ENCODE assay signal across 27 mouse cellular contexts in genomic region chr11:103896966-103897750, GRCm38 (mm10). TPM values are rescaled to one million over a fixed set of nuclear protein-coding genes. Genes with fewer than 3 reads are reported as not detected.
DNase-seq lines count a peak whose midpoint lies in the region; ATAC-seq and TF ChIP-seq lines count a peak whose summit lies in the region.
"Had no signal": no experiment of that assay in that cellular context is flagged by ENCODE, and none has a peak within 500 bp of the region (broad histone marks: within the 10 kb centered on the region; RNA-seq: fewer than 3 reads in every experiment).

No protein-coding gene starts in this region.

- no peaks in the 10 kb centered on the region for H3K36me3 ChIP-seq in midbrain, embryonic 11.5 days (ENCODE audit: control insufficient read depth, insufficient read depth, low read length)
- H3K36me3 ChIP-seq in midbrain, embryonic 14.5 days (ENCODE audit: control insufficient read depth, insufficient read depth, low read length): peaks cover 12% of the 10 kb centered on the region
- H3K36me3 ChIP-seq in lung, postnatal 0 days (ENCODE audit: insufficient read depth, low read length): no peaks in the 10 kb centered on the region
- H3K36me3 ChIP-seq: embryonic facial prominence, embryonic 15.5 days; liver, embryonic 15.5 days had no signal

- no peak overlapping the region for H3K27ac ChIP-seq in midbrain, embryonic 11.5 days (ENCODE audit: low read depth, low read length)
- no peak overlapping the region for H3K27ac ChIP-seq in midbrain, embryonic 14.5 days (replicated peaks; ENCODE audit: low read depth, low read length)
- H3K27ac ChIP-seq in embryonic fibroblast, embryonic 13.5 days (ENCODE audit: insufficient read depth, low read length): peak overlapping the region; percentile 79
- H3K27ac ChIP-seq in lung, postnatal 0 days (ENCODE audit: low read length): no peak overlapping the region
- H3K27ac ChIP-seq: embryonic facial prominence, embryonic 10.5 days; embryonic facial prominence, embryonic 15.5 days; hindbrain, embryonic 14.5 days; kidney, embryonic 15.5 days; liver, embryonic 15.5 days; midbrain, embryonic 13.5 days had no signal

- TF ChIP-seq CTCF in embryonic fibroblast, embryonic 13.5 days (IDR thresholded peaks at IDR 0.05; ENCODE audit: borderline replicate concordance, insufficient read depth, low read length): no peak
- no peak for TF ChIP-seq CTCF in lung, postnatal 0 days (IDR thresholded peaks at IDR 0.05)

- no peak overlapping the region for H3K4me3 ChIP-seq in midbrain, embryonic 11.5 days (ENCODE audit: low read depth, low read length)
- H3K4me3 ChIP-seq in midbrain, embryonic 14.5 days (replicated peaks; ENCODE audit: low read depth, low read length): no peak overlapping the region
- H3K4me3 ChIP-seq in embryonic fibroblast, embryonic 13.5 days (ENCODE audit: insufficient read depth, low read length): no peak overlapping the region
- no peak overlapping the region for H3K4me3 ChIP-seq in lung, postnatal 0 days (ENCODE audit: low read depth, low read length)
- H3K4me3 ChIP-seq: embryonic facial prominence, embryonic 10.5 days; embryonic facial prominence, embryonic 15.5 days; heart, embryonic 12.5 days; kidney, embryonic 15.5 days; liver, embryonic 15.5 days; megakaryocyte, embryonic 14.5 days; midbrain, embryonic 13.5 days had no signal

- no peak overlapping the region for H3K9ac ChIP-seq in midbrain, embryonic 11.5 days (ENCODE audit: low read length)
- no peak overlapping the region for H3K9ac ChIP-seq in midbrain, embryonic 14.5 days (replicated peaks; ENCODE audit: low read length)
- H3K9ac ChIP-seq in lung, postnatal 0 days (replicated peaks; ENCODE audit: low read depth): no peak overlapping the region
- H3K9ac ChIP-seq: embryonic facial prominence, embryonic 15.5 days; heart, embryonic 12.5 days; hindbrain, embryonic 14.5 days; kidney, embryonic 15.5 days; liver, embryonic 15.5 days; lung, embryonic 14.5 days; midbrain, embryonic 13.5 days had no signal

- no peaks in the 10 kb centered on the region for H3K9me3 ChIP-seq in midbrain, embryonic 11.5 days (ENCODE audit: control insufficient read depth, low read length)
- H3K9me3 ChIP-seq in midbrain, embryonic 14.5 days (ENCODE audit: control insufficient read depth, low read length): no peaks in the 10 kb centered on the region
- no peaks in the 10 kb centered on the region for H3K9me3 ChIP-seq in lung, postnatal 0 days (ENCODE audit: low read length)
- H3K9me3 ChIP-seq: embryonic facial prominence, embryonic 10.5 days; embryonic facial prominence, embryonic 15.5 days; G1E; heart, embryonic 12.5 days; kidney, embryonic 15.5 days; liver, embryonic 15.5 days; megakaryocyte, embryonic 14.5 days; midbrain, embryonic 13.5 days had no signal

- H3K4me1 ChIP-seq in midbrain, embryonic 11.5 days (ENCODE audit: control insufficient read depth, insufficient read depth, low read length): no peaks in the 10 kb centered on the region
- no peaks in the 10 kb centered on the region for H3K4me1 ChIP-seq in midbrain, embryonic 14.5 days (ENCODE audit: control insufficient read depth, insufficient read depth, low read length)
- H3K4me1 ChIP-seq in embryonic fibroblast, embryonic 13.5 days (ENCODE audit: control insufficient read depth, insufficient read depth, low read length): peaks cover 3% of the 10 kb centered on the region
- H3K4me1 ChIP-seq in lung, postnatal 0 days (ENCODE audit: insufficient read depth, low read depth, low read length): no peaks in the 10 kb centered on the region
- H3K4me1 ChIP-seq: kidney, embryonic 15.5 days; liver, embryonic 15.5 days; megakaryocyte, embryonic 14.5 days had no signal

- no peak for ATAC-seq in midbrain, embryonic 11.5 days (ENCODE audit: low FRiP score)
- ATAC-seq in midbrain, embryonic 14.5 days (ENCODE audit: low FRiP score, low TSS enrichment): no peak
- no peak for ATAC-seq in lung, postnatal 0 days
- ATAC-seq: forebrain, embryonic 14.5 days; midbrain, embryonic 13.5 days had no signal

- no peaks in the 10 kb centered on the region for H3K27me3 ChIP-seq in midbrain, embryonic 11.5 days (ENCODE audit: control insufficient read depth, insufficient read depth, low read length)
- no peaks in the 10 kb centered on the region for H3K27me3 ChIP-seq in midbrain, embryonic 14.5 days (ENCODE audit: control insufficient read depth, insufficient read depth, low read length)
- H3K27me3 ChIP-seq in lung, postnatal 0 days (replicated peaks; ENCODE audit: insufficient read depth, low read length): no peaks in the 10 kb centered on the region
- H3K27me3 ChIP-seq: embryonic facial prominence, embryonic 15.5 days; heart, embryonic 12.5 days; kidney, embryonic 15.5 days; liver, embryonic 15.5 days; megakaryocyte, embryonic 14.5 days; midbrain, embryonic 13.5 days had no signal

- H3K4me2 ChIP-seq in midbrain, embryonic 11.5 days: no peak overlapping the region
- H3K4me2 ChIP-seq in midbrain, embryonic 14.5 days (ENCODE audit: low read length): no peak overlapping the region
- H3K4me2 ChIP-seq in lung, postnatal 0 days (replicated peaks; ENCODE audit: low read depth, low read length): no peak overlapping the region
- H3K4me2 ChIP-seq: embryonic facial prominence, embryonic 15.5 days; heart, embryonic 12.5 days; hindbrain, embryonic 14.5 days; kidney, embryonic 15.5 days; liver, embryonic 15.5 days; lung, embryonic 14.5 days; midbrain, embryonic 13.5 days had no signal

- 95% methylated on average over 11 of the region's 11 CpGs for WGBS in midbrain, embryonic 11.5 days
- 94% methylated on average over 11 of the region's 11 CpGs for WGBS in midbrain, embryonic 14.5 days
- WGBS in lung, postnatal 0 days: 90% methylated on average over 11 of the region's 11 CpGs

- TF ChIP-seq POLR2A in embryonic fibroblast, embryonic 13.5 days (IDR thresholded peaks at IDR 0.05; ENCODE audit: low read depth, low read length): no peak

- no peak for TF ChIP-seq EP300 in lung, postnatal 0 days (IDR thresholded peaks at IDR 0.05)

- peak; percentile 25 to 28 for DNase-seq in adrenal gland, postnatal 36 days
- no peak for DNase-seq in adrenal gland, postnatal 4 days (ENCODE audit: low spot score in 2 of 2)
- peak; percentile 57 for DNase-seq in midbrain, embryonic 11.5 days (ENCODE audit: low spot score, missing footprints)
- DNase-seq in midbrain, embryonic 14.5 days: no peak
- no peak for DNase-seq in lung, postnatal 0 days (ENCODE audit: low spot score)
- no peak for DNase-seq in Muller cell, postnatal 12 days (ENCODE audit: inconsistent ontology term)
- DNase-seq: cerebellum, adult 8-10 months; cerebellum, postnatal 25 days; gastrocnemius, postnatal 25 days; heart, adult 18-20 months; kidney, adult 18-20 months; kidney, postnatal 25 days; lung, embryonic 14.5 days; lung, postnatal 36 days; thymus, adult 2 months; thymus, postnatal 36 days had no signal

RNA-seq across cellular contexts. Expression of gene Nsf, which starts 56.7 kb away (rescaled TPM):
- 100 to 1,000 TPM; 131 to 199 TPM for total RNA-seq in adrenal gland, postnatal 36 days (2021)
- total RNA-seq in adrenal gland, postnatal 4 days (2021): 10 to 100 TPM; 96.6 to 99.5 TPM
- 59.1 and 65.4 TPM in 2 replicates for polyA plus RNA-seq in midbrain, embryonic 11.5 days (2014; fragmentation: Nextera tagmentation; extraction: Ambion mirVana)
- polyA plus RNA-seq in midbrain, embryonic 14.5 days (2014; fragmentation: Nextera tagmentation; extraction: Ambion mirVana): 134 and 143 TPM in 2 replicates
- polyA plus RNA-seq in embryonic fibroblast, embryonic 13.5 days (2011; ENCODE audit: insufficient read length, low read depth, missing spikeins): 37.5 and 41.6 TPM in 2 replicates
- 44.7 and 47.3 TPM in 2 replicates for polyA plus RNA-seq in lung, postnatal 0 days (2015; fragmentation: Nextera tagmentation; extraction: Ambion mirVana)

Comparison
In these comparisons a context has a peak if more than half of its experiments do, and no peak if none do; other contexts are left out.
1. DNase-seq: peak in adrenal gland, postnatal 36 days (2 of 2) and midbrain, embryonic 11.5 days (single experiment); none in adrenal gland, postnatal 4 days (0 of 2), midbrain, embryonic 14.5 days (single experiment), lung, postnatal 0 days (single experiment) and Muller cell, postnatal 12 days (single experiment).